Mouse (Mus musculus): ENCODE results near the gene Pck2. TPM values are rescaled to one million over a fixed set of nuclear protein-coding genes. Genes with fewer than 3 reads are reported as not detected.

Pck2 gene
- polyA plus RNA-seq, 1 experiment from 2014 or later: 36.0 TPM

GRCm38 (mm10) chr14:55510125-55510731 is 29.8 kb upstream of the Pck2 start, which contains the start of gene Cpne6:
TSS of gene Cpne6 (plus strand) at chr14:55510445.
- Histone ChIP-seq H3K4me2 (no peak within 1 kb of the TSS), H3K36me3 (replicated peaks) (no peaks in the 10 kb centered on the region), H3K27ac (replicated peaks) (no peak within 1 kb of the TSS), H3K27me3 (peaks cover 67% of the 10 kb centered on the region), H3K9me3 (replicated peaks) (no peaks in the 10 kb centered on the region), H3K9ac (no peak within 1 kb of the TSS), H3K4me1 (replicated peaks) (peaks cover 12% of the 10 kb centered on the region; the same call in 1 of the 2 replicates), H3K4me3 (replicated peaks) (no peak within 1 kb of the TSS)
- ATAC-seq (ENCODE audit: insufficient read depth): no peak
- WGBS (ENCODE audit: insufficient replicate concordance): 50% methylated on average over 22 of the region's 22 CpGs

GRCm38 (mm10) chr14:55511037-55511436 is 29.0 kb upstream of the Pck2 start:
- Histone ChIP-seq H3K27ac (replicated peaks) (no peak overlapping the region), H3K4me2 (no peak overlapping the region), H3K4me3 (replicated peaks) (no peak overlapping the region), H3K9ac (no peak overlapping the region), H3K27me3 (peaks cover 75% of the 10 kb centered on the region), H3K4me1 (replicated peaks) (peaks cover 12% of the 10 kb centered on the region; the same call in 1 of the 2 replicates), H3K36me3 (replicated peaks) (no peaks in the 10 kb centered on the region), H3K9me3 (replicated peaks) (no peaks in the 10 kb centered on the region)
- no peak for ATAC-seq (ENCODE audit: insufficient read depth)
- WGBS (ENCODE audit: insufficient replicate concordance): 35% methylated on average over 7 of the region's 7 CpGs

- no peak overlapping the region for H3K4me2 ChIP-seq
- peaks cover 93% of the 10 kb centered on the region for H3K27me3 ChIP-seq
- H3K36me3 ChIP-seq (replicated peaks): no peaks in the 10 kb centered on the region
- peak; percentile 58 for ATAC-seq (ENCODE audit: insufficient read depth)
- no peak overlapping the region for H3K9ac ChIP-seq
- H3K4me3 ChIP-seq (replicated peaks): no peak overlapping the region
- no peaks in the 10 kb centered on the region for H3K9me3 ChIP-seq (replicated peaks)
- 24% methylated on average over 10 of the region's 10 CpGs for WGBS (ENCODE audit: insufficient replicate concordance)
- peaks cover 12% of the 10 kb centered on the region; the same call in 1 of the 2 replicates for H3K4me1 ChIP-seq (replicated peaks)
- no peak overlapping the region for H3K27ac ChIP-seq (replicated peaks)
These were observed 26.1 kb upstream of the Pck2 start for GRCm38 (mm10) chr14:55513927-55514326.

DNA sequence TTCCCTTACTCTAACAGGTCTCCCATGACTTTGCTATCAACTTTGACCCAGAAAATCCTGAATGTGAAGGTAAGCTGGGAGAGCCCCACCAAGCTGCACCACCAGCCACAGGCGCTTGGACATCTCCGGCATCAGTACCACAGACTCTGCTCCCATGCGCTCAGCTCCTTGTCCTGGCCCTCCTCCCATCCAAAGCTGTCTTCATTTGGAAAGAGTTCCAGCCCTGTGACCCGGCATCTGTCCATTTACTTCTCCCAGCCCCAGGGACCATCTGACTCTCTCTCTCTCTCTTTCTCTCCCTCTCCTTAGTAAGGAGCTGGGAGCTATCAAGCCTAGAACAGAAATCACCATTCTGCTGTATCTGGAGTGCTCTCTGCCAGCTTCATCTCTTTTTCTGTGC is 24.2 kb upstream of the Pck2 start:
- Histone ChIP-seq H3K27ac (replicated peaks) (no peak overlapping the region), H3K36me3 (replicated peaks) (no peaks in the 10 kb centered on the region), H3K9me3 (replicated peaks) (no peaks in the 10 kb centered on the region), H3K9ac (no peak overlapping the region), H3K4me1 (replicated peaks) (peaks cover 19% of the 10 kb centered on the region), H3K4me2 (no peak overlapping the region), H3K27me3 (peaks cover 95% of the 10 kb centered on the region), H3K4me3 (replicated peaks) (no peak overlapping the region)
- ATAC-seq (ENCODE audit: insufficient read depth): no peak
- WGBS (ENCODE audit: insufficient replicate concordance): 87% methylated on average over 4 of the region's 4 CpGs

DNA sequence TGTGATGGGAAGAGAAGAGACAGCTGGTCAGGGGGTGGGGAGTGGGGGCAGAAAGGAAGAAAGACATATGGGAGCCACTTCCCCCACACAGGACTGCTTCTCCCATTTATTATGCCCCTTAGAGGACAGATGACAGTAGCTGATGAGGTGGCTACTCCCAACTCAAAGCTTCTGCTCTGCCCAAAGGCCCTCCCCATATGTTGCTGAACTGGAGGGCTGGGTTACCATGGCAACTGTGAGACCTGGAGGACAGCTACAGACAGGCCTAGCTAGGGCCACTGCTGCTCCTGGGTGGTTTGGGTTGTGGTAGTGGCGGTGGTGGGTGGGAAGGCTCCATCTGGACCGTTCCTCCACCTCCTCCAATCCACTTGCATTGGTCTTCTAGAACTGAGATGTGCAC is 21.2 kb upstream of the Pck2 start:
- Histone ChIP-seq H3K27me3 (peaks cover 95% of the 10 kb centered on the region), H3K4me2 (no peak overlapping the region), H3K36me3 (replicated peaks) (no peaks in the 10 kb centered on the region), H3K9ac (no peak overlapping the region), H3K4me1 (replicated peaks) (peaks cover 15% of the 10 kb centered on the region), H3K4me3 (replicated peaks) (no peak overlapping the region), H3K9me3 (replicated peaks) (no peaks in the 10 kb centered on the region), H3K27ac (replicated peaks) (no peak overlapping the region)
- WGBS (ENCODE audit: insufficient replicate concordance): 54% methylated on average over 2 of the region's 2 CpGs
- no peak for ATAC-seq (ENCODE audit: insufficient read depth)

DNA sequence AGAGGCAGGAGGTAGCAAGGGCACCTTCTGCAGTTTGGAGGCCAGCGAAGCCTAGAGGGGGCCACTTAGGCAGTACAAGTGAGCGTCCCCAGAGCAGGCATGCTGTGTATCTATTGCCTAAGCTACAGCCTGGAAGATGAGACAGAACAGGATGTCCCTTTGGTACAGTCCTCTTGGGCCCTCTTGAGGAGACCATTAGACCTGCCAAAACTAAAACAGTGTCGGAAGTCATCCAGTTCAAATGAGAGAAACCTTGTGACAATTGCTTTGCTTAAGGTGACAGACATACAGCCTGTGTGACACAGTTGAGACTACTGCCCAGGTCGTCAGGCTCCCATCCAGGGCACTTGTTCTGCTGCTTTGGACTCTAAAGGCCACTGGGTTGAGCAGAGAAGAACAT is 20.5 kb upstream of the Pck2 start:
- no peaks in the 10 kb centered on the region for H3K36me3 ChIP-seq (replicated peaks)
- H3K9ac ChIP-seq: no peak overlapping the region
- no peak overlapping the region for H3K27ac ChIP-seq (replicated peaks)
- peaks cover 97% of the 10 kb centered on the region for H3K27me3 ChIP-seq
- peaks cover 12% of the 10 kb centered on the region for H3K4me1 ChIP-seq (replicated peaks)
- no peak overlapping the region for H3K4me3 ChIP-seq (replicated peaks)
- H3K9me3 ChIP-seq (replicated peaks): no peaks in the 10 kb centered on the region
- WGBS (ENCODE audit: insufficient replicate concordance): 46% methylated on average over 4 of the region's 4 CpGs
- ATAC-seq (ENCODE audit: insufficient read depth): no peak
- no peak overlapping the region for H3K4me2 ChIP-seq

DNA sequence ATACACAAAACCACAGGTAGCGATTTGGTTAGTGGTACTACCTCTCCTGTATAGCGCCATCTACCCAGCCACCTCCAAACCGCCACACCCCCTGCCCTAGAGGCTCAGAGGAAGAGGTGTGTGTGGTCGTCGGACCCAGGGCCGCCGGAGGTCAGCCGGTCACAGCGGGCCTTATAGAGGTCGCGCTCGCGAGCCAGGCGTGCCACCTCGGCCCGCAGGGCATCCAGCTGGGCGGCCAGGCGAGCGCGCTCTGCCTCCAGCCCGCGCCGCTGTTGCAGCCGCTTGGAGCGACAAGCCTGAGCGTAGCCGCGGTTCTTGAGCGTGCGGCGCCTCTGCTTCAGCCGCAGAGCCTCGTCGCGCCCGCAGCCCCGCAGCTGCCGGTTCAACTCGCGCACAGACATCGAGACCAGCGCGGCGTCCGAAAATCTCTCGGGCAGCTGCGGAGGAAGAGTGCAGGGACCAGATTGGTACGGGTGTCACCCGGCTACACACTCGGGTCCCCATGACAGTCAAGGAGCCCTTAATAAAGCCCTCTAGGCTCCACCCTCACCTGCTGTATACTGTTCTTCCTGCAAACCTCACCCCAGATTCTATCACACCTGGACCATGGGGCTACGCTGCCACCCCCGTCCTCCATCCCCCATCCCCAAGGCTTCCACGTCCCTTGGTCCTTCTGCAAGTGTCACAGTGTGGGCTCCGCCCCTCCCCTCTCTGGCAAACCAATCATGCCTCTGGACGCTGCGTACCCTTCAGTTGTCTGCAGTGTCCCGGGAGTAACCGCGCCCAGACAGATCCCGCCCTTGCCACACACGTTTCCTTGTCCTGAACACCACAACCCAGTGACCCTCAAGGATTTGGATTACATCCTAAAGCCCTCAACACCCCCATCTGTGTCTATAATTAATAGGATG is 19.4 kb upstream of the Pck2 start:
- Histone ChIP-seq H3K9ac (no peak overlapping the region), H3K4me3 (replicated peaks) (peak overlapping the region; percentile 45), H3K36me3 (replicated peaks) (no peaks in the 10 kb centered on the region), H3K9me3 (replicated peaks) (no peaks in the 10 kb centered on the region), H3K27ac (replicated peaks) (no peak overlapping the region), H3K4me2 (peak overlapping the region; percentile 68), H3K27me3 (peaks cover 99% of the 10 kb centered on the region), H3K4me1 (replicated peaks) (peaks cover 13% of the 10 kb centered on the region)
- WGBS (ENCODE audit: insufficient replicate concordance): 2% methylated on average over 61 of the region's 61 CpGs
- no peak for ATAC-seq (ENCODE audit: insufficient read depth)

DNA sequence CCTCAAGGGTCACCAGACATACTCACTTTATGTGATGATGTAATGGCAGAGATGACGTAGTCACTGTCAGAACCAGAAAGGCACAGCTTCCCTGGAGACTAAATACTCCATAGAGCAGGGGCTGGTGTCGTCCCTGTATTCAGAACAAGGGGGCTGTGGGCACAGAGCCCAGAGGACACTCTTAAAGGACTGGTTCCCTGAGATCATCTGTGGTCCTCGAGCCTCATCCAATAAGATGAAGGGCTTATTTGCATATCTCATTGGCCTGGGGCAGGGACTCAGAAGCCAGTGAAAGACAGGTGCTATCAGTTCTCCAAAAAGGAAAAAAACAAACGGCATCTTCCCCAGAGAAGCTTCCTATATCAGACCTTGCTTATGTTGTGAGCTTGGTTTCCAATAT is 16.0 kb upstream of the Pck2 start:
- WGBS (ENCODE audit: insufficient replicate concordance): 35% methylated on average over 4 of the region's 4 CpGs
- Histone ChIP-seq H3K9ac (no peak overlapping the region), H3K4me3 (replicated peaks) (no peak overlapping the region), H3K4me2 (no peak overlapping the region), H3K36me3 (replicated peaks) (no peaks in the 10 kb centered on the region), H3K9me3 (replicated peaks) (no peaks in the 10 kb centered on the region), H3K4me1 (replicated peaks) (peaks cover 13% of the 10 kb centered on the region), H3K27me3 (peaks cover 80% of the 10 kb centered on the region), H3K27ac (replicated peaks) (no peak overlapping the region)
- ATAC-seq (ENCODE audit: insufficient read depth): no peak

DNA sequence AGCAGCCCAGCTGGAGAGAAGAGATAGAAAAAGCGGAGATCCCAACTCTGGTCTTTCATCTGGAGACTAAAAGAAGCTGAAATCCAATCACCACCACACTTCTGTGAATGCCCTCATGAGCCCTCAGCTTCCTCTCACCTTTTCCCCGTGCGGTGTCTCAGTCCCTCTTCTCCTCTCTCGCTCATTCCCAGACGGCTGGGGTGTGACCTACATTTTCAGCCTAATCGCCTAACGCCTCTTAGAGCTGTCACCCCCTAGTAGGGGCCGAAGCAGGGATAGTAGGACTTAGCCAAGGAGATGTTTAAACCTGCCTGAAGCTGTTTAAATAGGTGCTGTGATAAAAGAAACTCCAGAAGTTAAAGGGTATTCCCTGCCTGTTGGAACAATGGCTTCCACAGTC is 15.3 kb upstream of the Pck2 start, which contains the start of gene Nrl:
Gene Nrl, minus strand, starts transcription at position 197 of the 400 bp plus-strand sequence.
- no peak for ATAC-seq (ENCODE audit: insufficient read depth)
- no peak within 1 kb of the TSS for H3K4me2 ChIP-seq
- H3K9ac ChIP-seq: no peak within 1 kb of the TSS
- WGBS (ENCODE audit: insufficient replicate concordance): 20% methylated on average over 8 of the region's 8 CpGs
- no peaks in the 10 kb centered on the region for H3K36me3 ChIP-seq (replicated peaks)
- H3K4me3 ChIP-seq (replicated peaks): no peak within 1 kb of the TSS
- peaks cover 80% of the 10 kb centered on the region for H3K27me3 ChIP-seq
- H3K27ac ChIP-seq (replicated peaks): no peak within 1 kb of the TSS
- H3K9me3 ChIP-seq (replicated peaks): no peaks in the 10 kb centered on the region
- H3K4me1 ChIP-seq (replicated peaks): peaks cover 13% of the 10 kb centered on the region

GRCm38 (mm10) chr14:55526674-55527073 is 13.4 kb upstream of the Pck2 start:
- no peak for ATAC-seq (ENCODE audit: insufficient read depth)
- no peak overlapping the region for H3K4me2 ChIP-seq
- no peak overlapping the region for H3K4me3 ChIP-seq (replicated peaks)
- H3K9me3 ChIP-seq (replicated peaks): no peaks in the 10 kb centered on the region
- H3K27ac ChIP-seq (replicated peaks): no peak overlapping the region
- H3K9ac ChIP-seq: no peak overlapping the region
- 61% methylated on average over 2 of the region's 2 CpGs for WGBS (ENCODE audit: insufficient replicate concordance)
- no peaks in the 10 kb centered on the region for H3K36me3 ChIP-seq (replicated peaks)
- peaks cover 71% of the 10 kb centered on the region for H3K27me3 ChIP-seq
- 0 out of 2 replicates have a peak, but pooled peaks cover 3% of the 10 kb centered on the region for H3K4me1 ChIP-seq (replicated peaks)

DNA sequence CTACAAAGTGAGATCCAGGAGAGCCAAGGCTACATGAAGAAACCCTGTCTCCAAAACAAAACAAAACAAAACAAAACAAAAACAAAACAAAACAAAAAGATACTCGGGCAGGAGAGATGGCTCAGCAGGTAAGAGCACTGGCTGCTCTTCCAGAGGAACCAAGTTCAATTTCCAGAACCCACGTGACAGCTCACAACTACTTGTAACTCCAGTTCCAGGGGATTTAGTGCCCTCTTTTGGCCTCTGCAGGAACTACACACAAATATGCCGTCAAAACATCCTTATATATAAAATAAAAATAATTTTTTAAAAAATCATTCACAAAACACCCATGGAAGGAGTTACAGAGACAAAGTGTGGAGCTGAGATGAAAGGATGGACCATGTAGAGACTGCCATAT is 12.1 kb upstream of the Pck2 start:
- no peaks in the 10 kb centered on the region for H3K36me3 ChIP-seq (replicated peaks)
- WGBS (ENCODE audit: insufficient replicate concordance): 6% methylated on average over 3 of the region's 3 CpGs
- H3K4me2 ChIP-seq: no peak overlapping the region
- no peak overlapping the region for H3K4me3 ChIP-seq (replicated peaks)
- no peak overlapping the region for H3K9ac ChIP-seq
- H3K27me3 ChIP-seq: peaks cover 59% of the 10 kb centered on the region
- H3K9me3 ChIP-seq (replicated peaks): no peaks in the 10 kb centered on the region
- H3K27ac ChIP-seq (replicated peaks): no peak overlapping the region
- no peak for ATAC-seq (ENCODE audit: insufficient read depth)
- H3K4me1 ChIP-seq (replicated peaks): 0 out of 2 replicates have a peak, but pooled peaks cover 3% of the 10 kb centered on the region
